Mouse (Mus musculus): ENCODE data around the gene 1700010B08Rik.

- TF ChIP-seq CTCF (IDR thresholded peaks at IDR 0.05; ENCODE audit: low read depth) (no peak), EP300 (IDR thresholded peaks at IDR 0.05; ENCODE audit: low read depth) (no peak)
Measured at GRCm38 (mm10) chr2:173680153-173680552, 39.1 kb upstream of the 1700010B08Rik start.
